Mouse (Mus musculus) CH12F3 (cell line): Measurements from ENCODE around the gene Ovol3.
"Not testable (repeated sequence)": the region's sequence is repeated elsewhere in the genome, so short reads cannot be mapped to it uniquely, and the experiment has no call there.

Experiments used
- in situ Hi-C: fragments of 300-500 bp; cut with MboI; formaldehyde crosslinking; loops from 2 replicates; pipeline ENCODE4 v1.14.3; 2020; ENCODE audit warnings: low sequenced_read_pairs

Ovol3 gene

DNA sequence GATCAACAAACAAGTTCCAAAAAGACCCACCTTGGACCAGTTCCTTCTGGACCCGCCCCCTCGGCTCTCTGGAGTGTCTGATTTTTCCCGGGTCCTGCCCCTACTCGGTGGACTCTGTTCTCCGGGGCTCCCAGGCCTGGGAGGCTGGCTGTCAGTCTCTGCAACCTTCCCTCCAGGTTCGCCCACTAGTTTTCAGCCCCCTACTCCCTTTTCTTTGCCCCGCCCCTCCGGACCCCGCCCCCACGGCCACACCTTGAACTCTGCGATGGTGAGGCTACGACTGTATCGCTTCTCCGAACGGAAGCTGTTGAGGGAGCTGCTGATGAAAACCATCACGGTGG is 4.2 kb downstream of the Ovol3 start:
- in situ Hi-C loops: no loop called here

DNA sequence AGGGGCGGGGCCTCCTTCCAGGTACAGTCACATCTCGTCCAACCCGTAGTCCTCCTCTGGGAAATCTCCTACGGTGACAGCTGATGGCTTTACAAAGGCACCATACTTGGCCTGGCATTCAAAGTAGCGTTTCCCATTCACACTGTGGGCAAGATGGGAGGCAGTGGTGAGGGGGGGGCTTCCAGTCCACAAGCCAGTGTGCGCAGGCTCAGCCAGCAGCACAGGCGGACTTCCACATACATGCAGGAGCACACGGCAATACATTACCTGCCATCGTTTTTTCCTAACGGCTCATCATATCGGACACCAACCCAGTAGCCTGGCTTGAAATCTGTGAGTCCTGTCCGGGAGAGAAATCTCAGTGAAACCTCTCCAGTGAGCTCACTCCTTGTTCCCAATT is 11.3 kb downstream of the Ovol3 start:
- in situ Hi-C loops: no loop called here

DNA sequence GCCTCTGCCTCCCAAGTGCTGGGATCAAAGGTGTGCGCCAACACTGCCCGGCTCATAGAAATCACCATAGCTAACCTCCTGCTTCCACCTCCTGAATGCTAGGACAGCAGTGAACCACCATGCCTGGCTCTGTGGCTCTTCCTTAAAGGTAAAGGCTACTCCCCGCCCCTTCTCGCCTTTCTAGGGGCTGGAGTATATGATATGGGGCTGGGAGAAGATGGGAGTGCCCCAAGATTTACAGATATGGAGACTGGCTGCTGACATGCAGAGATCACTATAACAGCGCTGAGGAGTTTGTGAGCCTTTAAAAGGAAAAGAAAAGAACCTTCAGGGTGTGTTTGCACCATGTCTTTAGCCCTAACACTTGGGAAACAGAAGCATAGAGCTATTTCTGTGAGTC is 13.3 kb downstream of the Ovol3 start:
- in situ Hi-C loops: no loop called here

- in situ Hi-C loops: no loop called here
These were observed 14.1 kb downstream of the Ovol3 start for GRCm38 (mm10) chr7:30221433-30221832.

DNA sequence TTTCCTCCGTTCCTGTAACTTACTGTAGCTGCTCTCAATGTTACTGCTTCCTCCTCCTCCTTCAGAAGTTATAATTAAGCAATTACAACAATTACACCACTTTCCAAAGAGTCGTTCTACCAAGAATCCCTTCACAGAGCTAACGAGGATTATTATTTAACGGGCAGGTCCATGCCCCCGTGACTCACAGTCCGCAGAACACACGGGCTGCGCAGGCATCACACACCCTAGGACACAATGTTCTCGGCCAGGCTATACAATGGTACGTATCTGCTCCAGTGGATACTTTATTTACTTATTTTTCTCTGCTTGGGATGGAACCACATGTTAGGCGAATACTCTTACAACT is 15.5 kb downstream of the Ovol3 start:
- in situ Hi-C loops: no loop called here

- in situ Hi-C loops: no loop called here
These were observed 16.1 kb downstream of the Ovol3 start for GRCm38 (mm10) chr7:30219293-30220007.

GRCm38 (mm10) chr7:30217277-30217676 is 18.2 kb downstream of the Ovol3 start:
- in situ Hi-C loops: no loop called here

- in situ Hi-C loops: no loop called here
These were observed 18.8 kb downstream of the Ovol3 start for GRCm38 (mm10) chr7:30216723-30217151.

- in situ Hi-C loops: no loop called here
These were observed 19.6 kb downstream of the Ovol3 start for GRCm38 (mm10) chr7:30215875-30216274.

DNA sequence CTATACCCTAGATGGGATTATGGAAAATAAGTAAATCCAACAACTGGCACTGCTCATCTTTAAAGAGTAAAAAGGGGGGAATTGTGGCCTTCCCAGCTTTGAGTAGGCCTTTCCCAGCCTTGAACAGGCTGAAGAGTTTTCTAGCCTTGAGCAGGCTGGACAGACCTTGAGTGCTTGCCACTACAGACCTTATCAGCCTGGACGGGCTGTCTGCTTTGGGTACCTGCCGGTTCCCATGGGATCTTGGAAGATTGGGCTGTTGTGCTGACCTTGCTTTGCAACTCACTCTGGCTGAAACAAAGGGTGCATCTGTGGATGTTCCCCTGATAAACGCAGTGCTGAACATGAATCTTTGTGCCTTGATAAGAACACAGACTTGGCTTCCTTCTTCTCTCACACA is 21.6 kb downstream of the Ovol3 start:
- in situ Hi-C loops: no loop called here

DNA sequence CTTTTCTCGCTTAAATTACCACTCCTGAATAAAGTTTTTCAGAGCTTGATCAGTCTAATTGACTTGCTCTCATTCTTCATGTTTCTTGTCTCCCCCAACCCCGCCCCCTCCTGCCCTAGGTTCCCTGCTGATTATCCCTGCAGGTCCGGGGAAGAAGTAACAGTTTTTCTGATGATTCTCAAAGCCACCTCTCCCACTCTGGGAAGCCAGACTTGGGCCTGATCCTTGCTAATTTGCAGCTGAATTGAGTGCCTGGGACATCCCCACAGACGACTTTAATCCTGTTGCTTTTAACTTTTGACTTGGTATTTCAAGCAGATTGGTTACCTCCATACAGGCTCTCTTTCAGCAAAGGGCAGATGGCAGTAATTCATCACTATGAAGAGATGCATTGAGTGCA is 24.5 kb downstream of the Ovol3 start:
- in situ Hi-C loops: no loop called here

DNA sequence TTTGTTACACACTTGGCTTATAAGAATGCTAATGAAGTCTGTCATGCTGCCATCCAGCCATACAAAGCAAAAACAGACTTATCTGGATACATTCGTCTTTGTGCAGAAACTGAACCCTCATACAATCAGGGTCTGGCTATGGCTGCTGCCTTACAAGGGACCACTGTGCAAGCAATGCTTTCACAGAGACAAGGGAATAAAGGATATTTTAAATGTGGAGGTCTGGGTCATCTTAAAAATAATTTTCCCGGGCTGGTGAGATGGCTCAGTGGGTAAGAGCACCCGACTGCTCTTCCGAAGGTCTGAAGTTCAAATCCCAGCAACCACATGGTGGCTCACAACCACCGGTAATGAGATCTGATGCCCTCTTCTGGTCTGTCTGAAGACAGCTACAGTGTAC is 29.2 kb downstream of the Ovol3 start:
- in situ Hi-C loops: not testable (repeated sequence)

DNA sequence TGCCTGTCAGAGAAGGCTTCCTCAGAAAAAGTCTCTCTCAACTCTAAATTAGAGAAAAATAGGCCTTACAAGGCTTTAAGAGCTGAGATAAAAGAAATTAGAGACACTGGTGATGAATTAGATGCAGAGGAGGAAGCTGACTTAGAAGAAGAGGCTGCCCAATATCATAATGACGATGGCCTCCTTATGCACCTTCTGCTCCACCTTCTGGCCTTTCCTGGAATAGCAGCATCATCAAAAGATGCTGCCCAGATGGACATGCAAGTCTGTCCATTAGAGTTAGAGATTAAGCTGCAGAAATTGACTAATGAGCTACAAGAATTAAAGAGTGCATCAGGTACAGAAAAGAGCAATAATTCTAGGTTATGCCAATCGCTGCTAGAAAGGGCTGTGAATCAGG is 30.1 kb downstream of the Ovol3 start:
- in situ Hi-C loops: no loop called here

- in situ Hi-C loops: no loop called here
These were observed 31.1 kb downstream of the Ovol3 start for GRCm38 (mm10) chr7:30204380-30204779.

- in situ Hi-C loops: no loop called here
These were observed 32.4 kb downstream of the Ovol3 start for GRCm38 (mm10) chr7:30202895-30203690.

- in situ Hi-C loops: not testable (repeated sequence)
These were observed 34.9 kb downstream of the Ovol3 start for GRCm38 (mm10) chr7:30200661-30201060.

DNA sequence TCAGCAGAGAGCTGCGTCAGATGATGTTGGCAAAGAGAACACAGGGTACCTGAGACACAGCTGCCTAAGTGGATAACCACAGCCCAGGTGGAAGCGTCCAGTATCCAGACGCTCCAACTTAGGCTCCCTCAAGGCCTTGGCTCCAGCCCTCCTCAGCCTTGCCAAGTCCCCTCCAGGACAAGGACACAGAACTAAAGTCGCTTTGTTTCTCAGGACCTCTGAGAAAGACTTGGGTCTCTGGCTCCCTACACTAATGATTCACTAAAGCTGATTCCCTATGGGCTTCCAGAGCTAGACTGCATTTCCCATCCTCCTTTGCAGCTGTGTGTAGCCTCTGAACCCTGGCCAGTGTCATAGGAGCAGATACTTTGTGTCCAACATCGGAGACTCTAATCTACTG is 35.3 kb downstream of the Ovol3 start:
- in situ Hi-C loops: no loop called here

DNA sequence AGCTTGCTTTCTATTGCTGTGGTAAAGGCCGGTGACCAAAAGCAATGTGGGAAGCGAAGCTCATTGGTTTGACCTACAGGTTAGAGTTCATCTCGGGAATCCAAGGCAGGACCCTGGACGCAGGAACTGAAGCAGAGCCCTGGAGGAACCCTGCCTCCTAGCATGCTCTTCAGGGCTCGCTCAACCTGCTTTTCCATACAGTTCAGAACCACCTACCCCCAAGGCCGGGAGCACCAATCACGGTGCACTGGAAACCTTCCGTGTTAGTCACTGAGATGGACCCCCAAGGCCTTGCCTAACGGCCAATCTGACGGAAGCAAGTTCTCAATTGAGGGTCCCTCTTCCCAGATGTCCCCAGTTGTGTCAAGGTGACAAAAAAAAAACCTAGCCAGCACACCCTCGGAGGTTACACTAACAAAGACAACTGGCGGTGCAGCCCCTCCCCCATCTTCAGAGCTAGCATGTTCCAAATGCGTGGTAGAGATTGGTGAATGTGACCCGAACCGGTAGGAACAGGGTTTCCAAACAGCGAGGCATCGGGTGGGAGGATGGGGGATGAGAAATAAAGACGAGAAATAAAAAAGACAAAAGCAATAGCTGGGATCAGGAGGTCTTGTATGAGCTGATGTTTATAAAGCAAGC is 35.9 kb downstream of the Ovol3 start:
- in situ Hi-C loops: no loop called here

- in situ Hi-C loops: no loop called here
These were observed 37.0 kb downstream of the Ovol3 start, which contains the start of gene Capns1 for GRCm38 (mm10) chr7:30198481-30198971. Capns1 (minus strand) TSS chr7:30198811.

DNA sequence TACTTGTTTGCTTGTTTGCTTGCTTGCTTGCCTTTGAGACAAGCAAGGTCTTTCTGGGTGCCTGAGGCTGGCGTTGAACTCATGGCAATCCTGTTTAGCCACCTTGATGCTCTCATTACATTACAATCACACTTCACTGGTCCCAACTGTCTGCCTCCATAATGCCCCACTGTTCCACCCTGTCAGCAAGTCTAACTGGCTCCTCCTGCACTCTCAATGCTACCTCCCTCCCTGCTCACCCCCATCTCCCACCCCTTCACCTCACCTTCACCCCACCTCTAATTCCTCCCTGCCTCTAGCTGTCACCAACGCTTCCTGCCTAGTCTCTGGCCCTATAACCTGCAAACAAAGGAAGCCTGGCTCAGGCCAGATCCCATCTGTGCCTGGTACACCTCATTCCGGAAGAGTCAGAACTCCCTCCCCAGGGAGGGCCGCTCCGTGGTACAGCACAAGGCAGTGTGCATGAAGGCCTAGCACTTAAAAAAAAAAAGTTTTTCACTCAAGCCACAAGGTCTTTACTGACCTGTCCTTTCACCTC is 37.9 kb downstream of the Ovol3 start:
- in situ Hi-C loops: no loop called here

DNA sequence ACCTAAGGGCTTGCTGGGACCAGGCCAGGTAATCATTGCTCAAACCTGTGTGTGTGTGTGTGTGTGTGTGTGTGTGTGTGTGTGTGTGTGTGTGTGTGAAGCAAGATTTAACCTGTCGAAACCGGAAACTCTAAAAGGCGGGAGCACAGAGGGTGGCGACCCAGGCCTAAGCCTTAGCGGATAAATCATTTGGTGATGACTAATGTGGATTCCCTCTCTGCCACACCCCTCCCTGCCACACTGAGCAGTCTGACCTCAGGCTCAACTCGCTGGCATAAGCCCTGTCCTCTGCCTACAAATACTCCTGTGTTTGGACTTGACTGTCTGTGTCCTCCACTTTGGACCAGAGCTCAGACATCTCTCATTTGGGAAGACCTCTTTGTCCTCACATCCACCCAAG is 39.4 kb downstream of the Ovol3 start:
- in situ Hi-C loops: no loop called here

- in situ Hi-C loops: no loop called here
These were observed 40.1 kb downstream of the Ovol3 start for GRCm38 (mm10) chr7:30195461-30195860.
